20 mouse cellular contexts compared by ENCODE assay signal in the genomic region with DNA sequence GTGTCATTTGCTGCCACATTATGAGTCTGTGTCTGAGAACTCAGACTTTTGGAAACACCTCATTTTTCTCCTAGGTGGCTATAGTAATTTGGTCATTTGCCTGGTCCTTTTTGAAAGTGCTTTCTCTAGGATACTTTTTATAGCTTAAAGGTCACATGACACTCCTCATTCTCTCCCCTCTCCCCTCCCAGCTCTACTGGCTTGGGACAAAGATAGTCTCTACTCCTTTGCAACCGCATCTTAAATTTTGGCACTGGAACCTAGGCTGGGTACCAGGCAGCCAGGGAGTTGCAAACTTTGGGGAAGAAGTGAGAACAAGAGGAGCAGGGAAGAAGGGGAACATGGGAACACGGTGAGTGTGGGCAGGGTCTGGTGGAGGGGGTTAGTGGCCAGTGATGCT. TPM values are rescaled to one million over a fixed set of nuclear protein-coding genes. Genes with fewer than 3 reads are reported as not detected.
A peak's percentile ranks its signal among the peaks of the same experiment; 100 is the strongest.
DNase-seq lines count a peak whose midpoint lies in the region; ATAC-seq lines count a peak whose summit lies in the region.
"Had no signal": no experiment of that assay in that cellular context is flagged by ENCODE, and none has a peak within 500 bp of the region (broad histone marks: within the 10 kb centered on the region; RNA-seq: fewer than 3 reads in every experiment).

No protein-coding gene starts in this region.

- no peak overlapping the region for H3K9ac ChIP-seq in heart, embryonic 11.5 days (ENCODE audit: low read depth, low read length)
- H3K9ac ChIP-seq in intestine, embryonic 16.5 days (ENCODE audit: low read depth, low read length): peak overlapping the region; percentile 44; the same call in 1 of the 2 replicates
- no peak overlapping the region for H3K9ac ChIP-seq in liver, embryonic 11.5 days (ENCODE audit: low read depth, low read length)
- H3K9ac ChIP-seq: embryonic facial prominence, embryonic 15.5 days; liver, embryonic 15.5 days; neural tube, embryonic 13.5 days had no signal

- peaks cover 14% of the 10 kb centered on the region; the same call in 1 of the 2 replicates for H3K4me1 ChIP-seq in heart, embryonic 11.5 days (ENCODE audit: control insufficient read depth, insufficient read depth, low read length)
- H3K4me1 ChIP-seq in intestine, embryonic 16.5 days (ENCODE audit: control insufficient read depth, insufficient read depth, low read length): 0 out of 2 replicates have a peak, but pooled peaks cover 9% of the 10 kb centered on the region
- no peaks in the 10 kb centered on the region for H3K4me1 ChIP-seq in liver, embryonic 11.5 days (replicated peaks; ENCODE audit: control insufficient read depth, insufficient read depth, low read length)
- H3K4me1 ChIP-seq: liver, embryonic 15.5 days had no signal

- H3K27ac ChIP-seq in heart, embryonic 11.5 days (ENCODE audit: low read depth, low read length): no peak overlapping the region; the same call in 1 of the 2 replicates
- H3K27ac ChIP-seq in intestine, embryonic 16.5 days (ENCODE audit: low read length): peak overlapping the region; percentile 74
- H3K27ac ChIP-seq in liver, embryonic 11.5 days (ENCODE audit: low read depth, low read length): no peak overlapping the region
- H3K27ac ChIP-seq: embryonic facial prominence, embryonic 15.5 days; layer of hippocampus, adult 2 months; liver, embryonic 15.5 days; neural tube, embryonic 13.5 days had no signal

- H3K27me3 ChIP-seq in heart, embryonic 11.5 days (ENCODE audit: control insufficient read depth, insufficient read depth, low read length): peaks cover 46% of the 10 kb centered on the region
- H3K27me3 ChIP-seq in intestine, embryonic 16.5 days (replicated peaks; ENCODE audit: control insufficient read depth, insufficient read depth, low read length): peaks cover 17% of the 10 kb centered on the region; the same call in 1 of the 2 replicates
- peaks cover 70% of the 10 kb centered on the region for H3K27me3 ChIP-seq in liver, embryonic 11.5 days (replicated peaks; ENCODE audit: control insufficient read depth, insufficient read depth, low read length)

- no peaks in the 10 kb centered on the region for H3K36me3 ChIP-seq in heart, embryonic 11.5 days (ENCODE audit: control insufficient read depth, insufficient read depth, low read length)
- no peaks in the 10 kb centered on the region for H3K36me3 ChIP-seq in intestine, embryonic 16.5 days (ENCODE audit: control insufficient read depth, insufficient read depth, low read length)
- no peaks in the 10 kb centered on the region for H3K36me3 ChIP-seq in liver, embryonic 11.5 days (ENCODE audit: control insufficient read depth, insufficient read depth, low read length)
- H3K36me3 ChIP-seq: embryonic facial prominence, embryonic 15.5 days; liver, embryonic 15.5 days; neural tube, embryonic 13.5 days had no signal

- ATAC-seq in heart, embryonic 11.5 days (replicated peaks; ENCODE audit: insufficient number of reproducible peaks, low FRiP score, low TSS enrichment): no peak
- 0 out of 2 replicates have a peak, but pooled peaks have one; percentile 18 for ATAC-seq in intestine, embryonic 16.5 days
- no peak for ATAC-seq in liver, embryonic 11.5 days (replicated peaks; ENCODE audit: low FRiP score)
- ATAC-seq: forebrain, embryonic 16.5 days; midbrain, embryonic 16.5 days had no signal

- peak; percentile 91 for DNase-seq in heart, adult 11 months
- no peak for DNase-seq in heart, adult 8-10 months (ENCODE audit: low spot score)
- peak; percentile 24 to 32 for DNase-seq in kidney, postnatal 4 days
- no peak for DNase-seq in kidney, adult 18-20 months
- DNase-seq in retina, embryonic 14.5 days (ENCODE audit: low spot score): no peak
- DNase-seq in liver, embryonic 11.5 days (ENCODE audit: low spot score): no peak
- DNase-seq: adrenal gland, postnatal 14 days; cerebellum, postnatal 10 days; gastrocnemius, postnatal 10 days; thymus, postnatal 14 days had no signal

- peak overlapping the region; percentile 8; the same call in 1 of the 2 replicates for H3K4me3 ChIP-seq in heart, embryonic 11.5 days (ENCODE audit: low read depth, low read length)
- peak overlapping the region; percentile 34 for H3K4me3 ChIP-seq in intestine, embryonic 16.5 days (ENCODE audit: low read length)
- no peak overlapping the region for H3K4me3 ChIP-seq in liver, embryonic 11.5 days (ENCODE audit: low read depth, low read length)
- H3K4me3 ChIP-seq: embryonic facial prominence, embryonic 15.5 days; layer of hippocampus, adult 2 months; liver, embryonic 15.5 days; neural tube, embryonic 13.5 days had no signal

- no peaks in the 10 kb centered on the region for H3K9me3 ChIP-seq in heart, embryonic 11.5 days (replicated peaks; ENCODE audit: control insufficient read depth, low read length)
- no peaks in the 10 kb centered on the region for H3K9me3 ChIP-seq in intestine, embryonic 16.5 days (ENCODE audit: control insufficient read depth, low read length)
- H3K9me3 ChIP-seq in liver, embryonic 11.5 days (ENCODE audit: control insufficient read depth, low read length): no peaks in the 10 kb centered on the region
- H3K9me3 ChIP-seq: embryonic facial prominence, embryonic 15.5 days; liver, embryonic 15.5 days; neural tube, embryonic 13.5 days had no signal

- H3K4me2 ChIP-seq in heart, embryonic 11.5 days: peak overlapping the region; percentile 31
- peak overlapping the region; percentile 57; the same call in 1 of the 2 replicates for H3K4me2 ChIP-seq in intestine, embryonic 16.5 days (ENCODE audit: low read depth, low read length)
- H3K4me2 ChIP-seq in liver, embryonic 11.5 days: no peak overlapping the region
- H3K4me2 ChIP-seq: embryonic facial prominence, embryonic 15.5 days; liver, embryonic 15.5 days; neural tube, embryonic 13.5 days had no signal

- 4% methylated on average over 2 of the region's 2 CpGs for WGBS in heart, embryonic 11.5 days (ENCODE audit: insufficient replicate concordance)
- WGBS in intestine, embryonic 16.5 days: 2% methylated on average over 2 of the region's 2 CpGs
- 4% methylated on average over 2 of the region's 2 CpGs for WGBS in liver, embryonic 11.5 days

RNA-seq across cellular contexts. Expression of a gene that starts 5.2 kb away (rescaled TPM):
- 10 to 100 TPM in 1 of 4 experiments, 1 to 10 TPM in 3; 8.2 to 11.1 (median 9.0) TPM for total RNA-seq in heart, adult 8-10 months (2022)
- polyA plus RNA-seq in heart, embryonic 11.5 days (2014; fragmentation: Nextera tagmentation; extraction: Ambion mirVana): 81.8 and 84.8 TPM in 2 replicates
- 133 and 145 TPM in 2 replicates for polyA plus RNA-seq in intestine, embryonic 16.5 days (2015; fragmentation: Nextera tagmentation; extraction: Ambion mirVana)
- 21.9 and 25.1 TPM in 2 replicates for polyA plus RNA-seq in liver, embryonic 11.5 days (2014; fragmentation: Nextera tagmentation; extraction: Ambion mirVana)
- total RNA-seq: gastrocnemius, postnatal 10 days; hematopoietic stem cell, adult 5-6 weeks; layer of hippocampus, adult 2 months; left cerebral cortex, postnatal 36 days had no signal

Comparison
In these comparisons a context has a peak if more than half of its experiments do, and no peak if none do; other contexts are left out.
1. DNase-seq: peak in heart, adult 11 months (single experiment) and kidney, postnatal 4 days (2 of 2); none in heart, adult 8-10 months (single experiment), kidney, adult 18-20 months (single experiment), retina, embryonic 14.5 days (single experiment) and liver, embryonic 11.5 days (single experiment).